Mouse (Mus musculus): ENCODE data around the gene Shd. TPM values are rescaled to one million over a fixed set of nuclear protein-coding genes. Genes with fewer than 3 reads are reported as not detected.

Shd gene
- polyA plus RNA-seq, 1 experiment from 2014 or later: 179 TPM

GRCm38 (mm10) chr17:55996007-55996406, 25.7 kb downstream of the Shd start:
- Histone ChIP-seq H3K4me2 (no peak overlapping the region), H3K27me3 (peaks cover 12% of the 10 kb centered on the region; the same call in 1 of the 2 replicates), H3K27ac (replicated peaks) (no peak overlapping the region), H3K9ac (no peak overlapping the region), H3K4me1 (replicated peaks) (no peaks in the 10 kb centered on the region), H3K9me3 (no peaks in the 10 kb centered on the region), H3K4me3 (no peak overlapping the region), H3K36me3 (peaks cover 47% of the 10 kb centered on the region)
- 79% methylated on average over 15 of the region's 15 CpGs for WGBS
- ATAC-seq (ENCODE audit: low FRiP score, low read depth): no peak

GRCm38 (mm10) chr17:55999794-56000499, 29.7 kb downstream of the Shd start:
- no peaks in the 10 kb centered on the region for H3K4me1 ChIP-seq (replicated peaks)
- no peak overlapping the region for H3K4me3 ChIP-seq
- H3K36me3 ChIP-seq: peaks cover 22% of the 10 kb centered on the region
- ATAC-seq (ENCODE audit: low FRiP score, low read depth): 0 out of 2 replicates have a peak, but pooled peaks have one; percentile 39
- 10% methylated on average over 30 of the region's 30 CpGs for WGBS
- H3K27me3 ChIP-seq: peaks cover 12% of the 10 kb centered on the region; the same call in 1 of the 2 replicates
- H3K9ac ChIP-seq: no peak overlapping the region
- no peak overlapping the region for H3K27ac ChIP-seq (replicated peaks)
- no peaks in the 10 kb centered on the region for H3K9me3 ChIP-seq
- no peak overlapping the region for H3K4me2 ChIP-seq

- ATAC-seq (ENCODE audit: low FRiP score, low read depth): no peak
- H3K36me3 ChIP-seq: no peaks in the 10 kb centered on the region
- WGBS: 90% methylated on average over 3 of the region's 3 CpGs
- no peak overlapping the region for H3K4me2 ChIP-seq
- H3K4me1 ChIP-seq (replicated peaks): peaks cover 9% of the 10 kb centered on the region
- H3K9ac ChIP-seq: no peak overlapping the region
- H3K27ac ChIP-seq (replicated peaks): no peak overlapping the region
- no peak overlapping the region for H3K4me3 ChIP-seq
- peaks cover 12% of the 10 kb centered on the region; the same call in 1 of the 2 replicates for H3K27me3 ChIP-seq
- H3K9me3 ChIP-seq: no peaks in the 10 kb centered on the region
These were observed 32.7 kb downstream of the Shd start for GRCm38 (mm10) chr17:56003000-56003399.

- Histone ChIP-seq H3K27me3 (0 out of 2 replicates have a peak, but pooled peaks cover 4% of the 10 kb centered on the region), H3K4me2 (no peak within 1 kb of the TSS), H3K9ac (no peak within 1 kb of the TSS), H3K4me3 (no peak within 1 kb of the TSS), H3K4me1 (replicated peaks) (peaks cover 18% of the 10 kb centered on the region), H3K27ac (replicated peaks) (no peak within 1 kb of the TSS), H3K36me3 (no peaks in the 10 kb centered on the region), H3K9me3 (no peaks in the 10 kb centered on the region)
- 64% methylated on average over 13 of the region's 13 CpGs for WGBS
- ATAC-seq (ENCODE audit: low FRiP score, low read depth): no peak
These were observed 35.3 kb downstream of the Shd start, which contains the start of the genes Stap2 and Mpnd for GRCm38 (mm10) chr17:56005415-56006061. TSS of gene Stap2 (minus strand) at chr17:56005584. TSS of gene Mpnd (plus strand) at chr17:56005711.

GRCm38 (mm10) chr17:56006956-56007355, 36.7 kb downstream of the Shd start:
- Histone ChIP-seq H3K4me2 (no peak overlapping the region), H3K27ac (replicated peaks) (peak overlapping the region; percentile 96; the same call in 1 of the 2 replicates), H3K9me3 (no peaks in the 10 kb centered on the region), H3K9ac (no peak overlapping the region), H3K4me3 (no peak overlapping the region), H3K27me3 (no peaks in the 10 kb centered on the region), H3K36me3 (no peaks in the 10 kb centered on the region; the same call in 1 of the 2 replicates), H3K4me1 (replicated peaks) (peaks cover 30% of the 10 kb centered on the region)
- 54% methylated on average over 10 of the region's 10 CpGs for WGBS
- no peak for ATAC-seq (ENCODE audit: low FRiP score, low read depth)

GRCm38 (mm10) chr17:56007444-56008355, 37.4 kb downstream of the Shd start:
- no peaks in the 10 kb centered on the region for H3K27me3 ChIP-seq
- H3K4me3 ChIP-seq: peak overlapping the region; percentile 79
- H3K9ac ChIP-seq: no peak overlapping the region
- H3K27ac ChIP-seq (replicated peaks): peak overlapping the region; percentile 96
- no peak for ATAC-seq (ENCODE audit: low FRiP score, low read depth)
- no peaks in the 10 kb centered on the region for H3K9me3 ChIP-seq
- H3K4me2 ChIP-seq: peak overlapping the region; percentile 98
- H3K36me3 ChIP-seq: no peaks in the 10 kb centered on the region; the same call in 1 of the 2 replicates
- H3K4me1 ChIP-seq (replicated peaks): peaks cover 30% of the 10 kb centered on the region
- WGBS: 29% methylated on average over 14 of the region's 14 CpGs

- ATAC-seq (ENCODE audit: low FRiP score, low read depth): peak; percentile 95
- Histone ChIP-seq H3K4me3 (peak overlapping the region; percentile 79), H3K27me3 (no peaks in the 10 kb centered on the region), H3K9me3 (no peaks in the 10 kb centered on the region), H3K4me1 (replicated peaks) (peaks cover 30% of the 10 kb centered on the region), H3K4me2 (peak overlapping the region; percentile 98), H3K9ac (peak overlapping the region; percentile 81), H3K27ac (replicated peaks) (peak overlapping the region; percentile 96), H3K36me3 (peaks cover 6% of the 10 kb centered on the region)
- WGBS: under 1% methylated on average over 21 of the region's 21 CpGs
These were observed 38.3 kb downstream of the Shd start for GRCm38 (mm10) chr17:56008356-56009087.

GRCm38 (mm10) chr17:56009088-56009961, 39.1 kb downstream of the Shd start:
- Histone ChIP-seq H3K4me2 (peak overlapping the region; percentile 98), H3K4me3 (peak overlapping the region; percentile 79), H3K36me3 (peaks cover 6% of the 10 kb centered on the region), H3K27me3 (no peaks in the 10 kb centered on the region), H3K4me1 (replicated peaks) (peaks cover 30% of the 10 kb centered on the region), H3K9me3 (no peaks in the 10 kb centered on the region), H3K27ac (replicated peaks) (peak overlapping the region; percentile 96), H3K9ac (peak overlapping the region; percentile 81)
- ATAC-seq (ENCODE audit: low FRiP score, low read depth): peak; percentile 90
- under 1% methylated on average over 60 of the region's 62 CpGs for WGBS

GRCm38 (mm10) chr17:56009962-56010240, 39.6 kb downstream of the Shd start:
- H3K4me1 ChIP-seq (replicated peaks): peaks cover 30% of the 10 kb centered on the region
- peak overlapping the region; percentile 98 for H3K4me2 ChIP-seq
- peak overlapping the region; percentile 96 for H3K27ac ChIP-seq (replicated peaks)
- H3K36me3 ChIP-seq: peaks cover 9% of the 10 kb centered on the region
- peak overlapping the region; percentile 81 for H3K9ac ChIP-seq
- H3K4me3 ChIP-seq: peak overlapping the region; percentile 79
- WGBS: 36% methylated on average over 2 of the region's 2 CpGs
- H3K9me3 ChIP-seq: no peaks in the 10 kb centered on the region
- H3K27me3 ChIP-seq: no peaks in the 10 kb centered on the region
- ATAC-seq (ENCODE audit: low FRiP score, low read depth): no peak

GRCm38 (mm10) chr17:56010255-56010654, 40.0 kb downstream of the Shd start:
- ATAC-seq (ENCODE audit: low FRiP score, low read depth): no peak
- WGBS: 71% methylated on average over 14 of the region's 14 CpGs
- H3K27ac ChIP-seq (replicated peaks): peak overlapping the region; percentile 96; the same call in 1 of the 2 replicates

More at GRCm38 (mm10) chr17:56010255-56010654, 40.0 kb downstream of the Shd start:
- Histone ChIP-seq H3K27me3 (no peaks in the 10 kb centered on the region), H3K4me1 (replicated peaks) (peaks cover 30% of the 10 kb centered on the region), H3K4me3 (peak overlapping the region; percentile 79), H3K9ac (peak overlapping the region; percentile 81), H3K4me2 (peak overlapping the region; percentile 98), H3K36me3 (peaks cover 13% of the 10 kb centered on the region), H3K9me3 (no peaks in the 10 kb centered on the region)
